Mouse (Mus musculus): ENCODE measurements around the gene Fbxl3. TPM values are rescaled to one million over a fixed set of nuclear protein-coding genes. Genes with fewer than 3 reads are reported as not detected.
A peak's percentile ranks its signal among the peaks of the same experiment; 100 is the strongest.

The Fbxl3 gene
- polyA plus RNA-seq, 1 experiment from 2014 or later: 31.4 TPM

- Histone ChIP-seq H3K4me1 (peaks cover 8% of the 10 kb centered on the region; the same call in 1 of the 2 replicates), H3K27me3 (no peaks in the 10 kb centered on the region), H3K9me3 (no peaks in the 10 kb centered on the region), H3K36me3 (0 out of 2 replicates have a peak, but pooled peaks cover 3% of the 10 kb centered on the region), H3K9ac (peak overlapping the region; percentile 95), H3K4me2 (replicated peaks) (peak overlapping the region; percentile 59), H3K27ac (peak overlapping the region; percentile 98), H3K4me3 (peak overlapping the region; percentile 82)
- peak; percentile 79 for ATAC-seq (ENCODE audit: insufficient number of reproducible peaks, insufficient read depth, low FRiP score, low TSS enrichment)
- 1% methylated on average over 80 of the region's 86 CpGs for WGBS
These were observed 655 bp downstream of the Fbxl3 start for GRCm38 (mm10) chr14:103098587-103099235.

GRCm38 (mm10) chr14:103098213-103098586 lies 1.2 kb downstream of the Fbxl3 start:
- H3K36me3 ChIP-seq: 0 out of 2 replicates have a peak, but pooled peaks cover 3% of the 10 kb centered on the region
- peak overlapping the region; percentile 82 for H3K4me3 ChIP-seq
- no peak for ATAC-seq (ENCODE audit: insufficient number of reproducible peaks, insufficient read depth, low FRiP score, low TSS enrichment)
- H3K9me3 ChIP-seq: no peaks in the 10 kb centered on the region
- H3K4me1 ChIP-seq: peaks cover 8% of the 10 kb centered on the region; the same call in 1 of the 2 replicates
- WGBS: under 1% methylated on average over 2 of the region's 2 CpGs
- no peak overlapping the region for H3K27ac ChIP-seq
- no peaks in the 10 kb centered on the region for H3K27me3 ChIP-seq
- peak overlapping the region; percentile 95 for H3K9ac ChIP-seq
- H3K4me2 ChIP-seq (replicated peaks): peak overlapping the region; percentile 59

- Histone ChIP-seq H3K36me3 (peaks cover 11% of the 10 kb centered on the region; the same call in 1 of the 2 replicates), H3K4me2 (replicated peaks) (no peak overlapping the region), H3K27ac (no peak overlapping the region), H3K27me3 (no peaks in the 10 kb centered on the region), H3K4me1 (peaks cover 8% of the 10 kb centered on the region; the same call in 1 of the 2 replicates), H3K9me3 (no peaks in the 10 kb centered on the region), H3K4me3 (no peak overlapping the region), H3K9ac (no peak overlapping the region)
- 86% methylated on average over 6 of the region's 6 CpGs for WGBS
- ATAC-seq (ENCODE audit: insufficient number of reproducible peaks, insufficient read depth, low FRiP score, low TSS enrichment): no peak
These were observed 2.7 kb downstream of the Fbxl3 start for GRCm38 (mm10) chr14:103096621-103097020.

- no peaks in the 10 kb centered on the region for H3K27me3 ChIP-seq
- H3K9me3 ChIP-seq: no peaks in the 10 kb centered on the region
- H3K27ac ChIP-seq: no peak overlapping the region
- no peak for ATAC-seq (ENCODE audit: insufficient number of reproducible peaks, insufficient read depth, low FRiP score, low TSS enrichment)
- H3K36me3 ChIP-seq: peaks cover 15% of the 10 kb centered on the region; the same call in 1 of the 2 replicates
- H3K9ac ChIP-seq: no peak overlapping the region
- peaks cover 8% of the 10 kb centered on the region; the same call in 1 of the 2 replicates for H3K4me1 ChIP-seq
- WGBS: 93% methylated on average over 8 of the region's 8 CpGs
- H3K4me3 ChIP-seq: no peak overlapping the region
- H3K4me2 ChIP-seq (replicated peaks): no peak overlapping the region
These were observed 3.5 kb downstream of the Fbxl3 start for GRCm38 (mm10) chr14:103095826-103096225.

- H3K36me3 ChIP-seq: peaks cover 15% of the 10 kb centered on the region; the same call in 1 of the 2 replicates
- H3K27ac ChIP-seq: no peak overlapping the region
- no peak overlapping the region for H3K4me2 ChIP-seq (replicated peaks)
- H3K4me1 ChIP-seq: peaks cover 8% of the 10 kb centered on the region; the same call in 1 of the 2 replicates
- WGBS: 92% methylated on average over 8 of the region's 8 CpGs
- H3K4me3 ChIP-seq: no peak overlapping the region
- no peaks in the 10 kb centered on the region for H3K9me3 ChIP-seq
- no peak overlapping the region for H3K9ac ChIP-seq
- no peak for ATAC-seq (ENCODE audit: insufficient number of reproducible peaks, insufficient read depth, low FRiP score, low TSS enrichment)
- no peaks in the 10 kb centered on the region for H3K27me3 ChIP-seq
These were observed 4.3 kb downstream of the Fbxl3 start for GRCm38 (mm10) chr14:103095036-103095435.

GRCm38 (mm10) chr14:103093670-103094069 lies 5.7 kb downstream of the Fbxl3 start:
- no peak for ATAC-seq (ENCODE audit: insufficient number of reproducible peaks, insufficient read depth, low FRiP score, low TSS enrichment)
- Histone ChIP-seq H3K27ac (no peak overlapping the region), H3K36me3 (peaks cover 23% of the 10 kb centered on the region), H3K9ac (no peak overlapping the region), H3K4me3 (no peak overlapping the region), H3K9me3 (no peaks in the 10 kb centered on the region), H3K4me2 (replicated peaks) (no peak overlapping the region), H3K27me3 (no peaks in the 10 kb centered on the region), H3K4me1 (peaks cover 8% of the 10 kb centered on the region; the same call in 1 of the 2 replicates)
- WGBS: 76% methylated on average over 4 of the region's 4 CpGs

GRCm38 (mm10) chr14:103093236-103093635 lies 6.1 kb downstream of the Fbxl3 start:
- H3K36me3 ChIP-seq: peaks cover 25% of the 10 kb centered on the region
- no peak overlapping the region for H3K4me2 ChIP-seq (replicated peaks)
- H3K9ac ChIP-seq: no peak overlapping the region
- H3K27me3 ChIP-seq: no peaks in the 10 kb centered on the region
- H3K4me1 ChIP-seq: peaks cover 8% of the 10 kb centered on the region; the same call in 1 of the 2 replicates
- no peak overlapping the region for H3K27ac ChIP-seq
- no peak overlapping the region for H3K4me3 ChIP-seq
- WGBS: 88% methylated on average over 3 of the region's 3 CpGs
- ATAC-seq (ENCODE audit: insufficient number of reproducible peaks, insufficient read depth, low FRiP score, low TSS enrichment): no peak
- no peaks in the 10 kb centered on the region for H3K9me3 ChIP-seq

GRCm38 (mm10) chr14:103088624-103089023 lies 10.7 kb downstream of the Fbxl3 start:
- H3K27me3 ChIP-seq: no peaks in the 10 kb centered on the region
- H3K4me2 ChIP-seq (replicated peaks): no peak overlapping the region
- H3K36me3 ChIP-seq: peaks cover 52% of the 10 kb centered on the region
- no peak overlapping the region for H3K27ac ChIP-seq
- H3K4me3 ChIP-seq: no peak overlapping the region
- H3K9ac ChIP-seq: no peak overlapping the region
- no peak for ATAC-seq (ENCODE audit: insufficient number of reproducible peaks, insufficient read depth, low FRiP score, low TSS enrichment)
- WGBS: 75% methylated on average over 6 of the region's 6 CpGs
- H3K9me3 ChIP-seq: no peaks in the 10 kb centered on the region
- H3K4me1 ChIP-seq: no peaks in the 10 kb centered on the region

- no peak for ATAC-seq (ENCODE audit: insufficient number of reproducible peaks, insufficient read depth, low FRiP score, low TSS enrichment)
- WGBS: 95% methylated on average over 5 of the region's 5 CpGs
These were observed 11.5 kb downstream of the Fbxl3 start for GRCm38 (mm10) chr14:103087846-103088245.

GRCm38 (mm10) chr14:103086671-103087324 lies 12.6 kb downstream of the Fbxl3 start:
- Histone ChIP-seq H3K4me1 (no peaks in the 10 kb centered on the region), H3K9me3 (no peaks in the 10 kb centered on the region), H3K9ac (no peak overlapping the region), H3K4me3 (no peak overlapping the region), H3K27me3 (no peaks in the 10 kb centered on the region), H3K4me2 (replicated peaks) (no peak overlapping the region), H3K27ac (no peak overlapping the region), H3K36me3 (peaks cover 53% of the 10 kb centered on the region)
- no peak for ATAC-seq (ENCODE audit: insufficient number of reproducible peaks, insufficient read depth, low FRiP score, low TSS enrichment)
- WGBS: 87% methylated on average over 4 of the region's 4 CpGs

More at GRCm38 (mm10) chr14:103087846-103088245, 11.5 kb downstream of the Fbxl3 start:
- H3K27me3 ChIP-seq: no peaks in the 10 kb centered on the region
- no peak overlapping the region for H3K4me2 ChIP-seq (replicated peaks)
- H3K4me3 ChIP-seq: no peak overlapping the region
- no peak overlapping the region for H3K27ac ChIP-seq
- no peaks in the 10 kb centered on the region for H3K9me3 ChIP-seq
- no peak overlapping the region for H3K9ac ChIP-seq
- no peaks in the 10 kb centered on the region for H3K4me1 ChIP-seq
- H3K36me3 ChIP-seq: peaks cover 55% of the 10 kb centered on the region

GRCm38 (mm10) chr14:103085840-103086533 lies 13.4 kb downstream of the Fbxl3 start:
- Histone ChIP-seq H3K9me3 (no peaks in the 10 kb centered on the region), H3K27ac (no peak overlapping the region), H3K4me3 (no peak overlapping the region), H3K4me2 (replicated peaks) (no peak overlapping the region), H3K36me3 (peaks cover 48% of the 10 kb centered on the region), H3K4me1 (no peaks in the 10 kb centered on the region), H3K9ac (no peak overlapping the region), H3K27me3 (no peaks in the 10 kb centered on the region)
- no peak for ATAC-seq (ENCODE audit: insufficient number of reproducible peaks, insufficient read depth, low FRiP score, low TSS enrichment)
- 83% methylated on average over 1 of the region's 1 CpGs for WGBS

Measured in embryonic facial prominence, embryonic 12.5 days (tissue).